Mouse (Mus musculus): Measurements from ENCODE around the gene Dtx4.
A peak's percentile ranks its signal among the peaks of the same experiment; 100 is the strongest.

DNA sequence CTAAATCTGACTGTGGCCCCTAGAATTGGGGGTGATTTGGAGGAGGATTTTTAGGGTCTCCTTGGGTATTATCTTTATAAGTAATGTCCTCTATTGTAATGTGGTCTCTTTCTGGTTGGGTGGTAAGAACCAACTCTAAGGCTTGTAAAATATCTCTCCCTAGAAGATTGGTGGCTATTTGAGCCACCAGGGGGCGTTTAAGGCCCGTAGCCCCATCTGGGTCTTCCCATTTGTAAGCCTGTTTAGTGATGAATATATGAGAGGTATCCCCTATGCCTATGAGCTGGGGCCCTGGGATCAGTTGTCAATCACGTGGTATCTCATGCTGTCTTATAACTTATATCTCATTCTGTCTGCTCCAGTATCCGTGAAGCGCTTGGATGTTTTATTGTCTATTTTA, 47.9 kb upstream of the Dtx4 start:
- TF ChIP-seq CTCF (IDR thresholded peaks at IDR 0.05) (peak; percentile 76), POLR2A (IDR thresholded peaks at IDR 0.05; ENCODE audit: insufficient read depth, low read depth, low read length) (no peak)

Data from heart, adult 2 months (tissue).